Mouse (Mus musculus): ENCODE measurements around the gene Znfx1. TPM values are rescaled to one million over a fixed set of nuclear protein-coding genes. Genes with fewer than 3 reads are reported as not detected.

Gene Znfx1
- polyA plus RNA-seq, 2 experiments, result 7.8 to 10.6 TPM

DNA sequence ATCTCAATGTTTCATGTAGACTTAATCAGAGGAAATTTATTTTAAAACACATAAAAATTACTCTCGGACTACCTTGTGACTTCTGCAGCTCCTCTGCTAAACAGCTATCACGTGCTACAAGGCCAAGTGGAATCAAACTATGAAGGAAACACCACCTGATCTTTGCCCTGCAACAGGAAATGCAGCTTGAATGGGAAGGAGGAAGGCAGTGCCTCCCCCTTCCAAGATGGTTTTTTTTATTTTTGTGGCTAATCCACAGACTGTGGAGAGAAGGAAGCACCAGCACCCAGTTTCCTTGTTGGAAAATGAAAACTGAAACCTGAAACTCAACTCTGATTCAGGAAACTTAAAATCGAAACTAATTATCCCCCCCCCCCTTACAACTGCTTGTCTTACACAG is 4.6 kb downstream of the Znfx1 start:
- TF ChIP-seq POLR2A (IDR thresholded peaks at IDR 0.05; ENCODE audit: borderline replicate concordance, extremely low read depth, insufficient read depth, insufficient read length), result no peak
- Histone ChIP-seq H3K4me1 (ENCODE audit: control insufficient read depth, insufficient read depth, low read length) (peaks cover 9% of the 10 kb centered on the region), H3K4me2 (replicated peaks; ENCODE audit: low read depth, low read length, severe bottlenecking) (no peak overlapping the region), H3K27ac (replicated peaks; ENCODE audit: low read depth, low read length) (no peak overlapping the region), H3K9me3 (ENCODE audit: control insufficient read depth, low read length) (no peaks in the 10 kb centered on the region), H3K4me3 (replicated peaks; ENCODE audit: low read length) (no peak overlapping the region), H3K36me3 (ENCODE audit: control insufficient read depth, insufficient read depth, low read length) (peaks cover 49% of the 10 kb centered on the region), H3K9ac (ENCODE audit: low read depth, low read length, severe bottlenecking) (no peak overlapping the region), H3K27me3 (ENCODE audit: control insufficient read depth, insufficient read depth, low read length) (no peaks in the 10 kb centered on the region)
- DNase-seq (ENCODE audit: low spot score) (no peak), ATAC-seq (ENCODE audit: low FRiP score, low read depth) (no peak)
- 55% methylated on average over 3 of the region's 3 CpGs for WGBS

DNA sequence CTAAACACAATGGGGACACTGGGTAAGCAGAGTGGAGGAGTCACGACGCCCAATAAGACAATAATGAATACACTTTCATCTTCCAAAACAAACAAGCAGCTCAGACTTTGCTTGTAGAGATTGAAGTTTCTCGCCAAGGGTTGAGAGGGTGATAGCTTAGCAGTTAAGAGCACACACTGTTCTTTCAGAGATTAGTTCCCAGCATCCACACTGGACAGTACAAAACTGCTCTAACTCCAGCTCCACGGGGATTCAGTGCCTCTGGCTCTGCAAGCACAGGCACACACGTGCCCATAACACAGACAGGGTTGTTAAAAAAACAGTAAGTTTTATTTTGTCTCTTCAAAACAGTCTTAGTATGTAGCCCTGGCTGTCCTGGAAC is 5.9 kb downstream of the Znfx1 start:
- Histone ChIP-seq H3K4me3 (replicated peaks; ENCODE audit: low read length) (no peak overlapping the region), H3K27me3 (ENCODE audit: control insufficient read depth, insufficient read depth, low read length) (no peaks in the 10 kb centered on the region), H3K4me1 (ENCODE audit: control insufficient read depth, insufficient read depth, low read length) (peaks cover 9% of the 10 kb centered on the region), H3K4me2 (replicated peaks; ENCODE audit: low read depth, low read length, severe bottlenecking) (no peak overlapping the region), H3K36me3 (ENCODE audit: control insufficient read depth, insufficient read depth, low read length) (peaks cover 58% of the 10 kb centered on the region), H3K27ac (replicated peaks; ENCODE audit: low read depth, low read length) (no peak overlapping the region), H3K9me3 (ENCODE audit: control insufficient read depth, low read length) (no peaks in the 10 kb centered on the region), H3K9ac (ENCODE audit: low read depth, low read length, severe bottlenecking) (no peak overlapping the region)
- WGBS, result 87% methylated on average over 5 of the region's 5 CpGs
- ATAC-seq (ENCODE audit: low FRiP score, low read depth), result no peak
- TF ChIP-seq POLR2A (IDR thresholded peaks at IDR 0.05; ENCODE audit: borderline replicate concordance, extremely low read depth, insufficient read depth, insufficient read length), result no peak
- no peak for DNase-seq (ENCODE audit: low spot score)

DNA sequence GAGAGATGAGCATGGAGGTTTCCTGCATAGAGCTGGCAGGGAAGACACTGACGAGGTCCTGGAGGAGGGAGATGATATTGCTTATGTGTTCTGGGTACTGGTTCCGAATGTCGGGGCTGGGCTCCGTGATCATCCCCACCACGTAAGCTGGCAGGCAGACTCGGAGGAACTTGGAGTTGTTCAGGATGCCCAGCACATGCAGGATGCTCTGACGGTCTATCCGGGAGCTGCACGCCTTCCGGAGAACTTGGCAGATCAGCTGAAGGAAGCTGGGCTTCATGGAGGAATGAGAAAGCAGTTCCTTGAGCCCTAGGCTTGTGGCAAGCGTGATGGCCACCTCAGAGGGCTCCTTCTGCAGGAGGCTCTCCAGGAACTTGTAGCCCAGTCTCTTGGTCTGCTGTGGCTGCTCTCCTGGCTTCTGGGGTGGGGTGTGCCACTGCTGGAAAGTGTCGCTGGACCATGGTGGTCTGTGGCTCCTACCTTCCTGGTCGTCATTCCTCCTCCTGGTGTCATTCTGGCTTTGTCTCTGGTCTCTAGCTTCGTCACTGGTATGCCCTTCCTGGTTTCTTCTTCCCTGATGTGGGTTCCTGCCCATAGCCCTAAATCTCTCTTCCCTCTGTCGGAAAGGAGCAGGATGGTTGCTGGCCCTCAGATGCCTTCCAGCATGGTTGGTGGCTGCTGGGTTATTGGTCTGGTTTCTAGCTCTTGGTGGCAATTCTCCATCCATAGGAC is 6.4 kb downstream of the Znfx1 start:
- Histone ChIP-seq H3K9ac (ENCODE audit: low read depth, low read length, severe bottlenecking) (no peak overlapping the region), H3K4me2 (replicated peaks; ENCODE audit: low read depth, low read length, severe bottlenecking) (no peak overlapping the region), H3K27ac (replicated peaks; ENCODE audit: low read depth, low read length) (no peak overlapping the region), H3K4me3 (replicated peaks; ENCODE audit: low read length) (no peak overlapping the region), H3K27me3 (ENCODE audit: control insufficient read depth, insufficient read depth, low read length) (no peaks in the 10 kb centered on the region), H3K4me1 (ENCODE audit: control insufficient read depth, insufficient read depth, low read length) (peaks cover 3% of the 10 kb centered on the region), H3K36me3 (ENCODE audit: control insufficient read depth, insufficient read depth, low read length) (peaks cover 61% of the 10 kb centered on the region), H3K9me3 (ENCODE audit: control insufficient read depth, low read length) (no peaks in the 10 kb centered on the region)
- DNase-seq (ENCODE audit: low spot score) (no peak), ATAC-seq (ENCODE audit: low FRiP score, low read depth) (no peak)
- 94% methylated on average over 15 of the region's 15 CpGs for WGBS
- no peak for TF ChIP-seq POLR2A (IDR thresholded peaks at IDR 0.05; ENCODE audit: borderline replicate concordance, extremely low read depth, insufficient read depth, insufficient read length)

DNA sequence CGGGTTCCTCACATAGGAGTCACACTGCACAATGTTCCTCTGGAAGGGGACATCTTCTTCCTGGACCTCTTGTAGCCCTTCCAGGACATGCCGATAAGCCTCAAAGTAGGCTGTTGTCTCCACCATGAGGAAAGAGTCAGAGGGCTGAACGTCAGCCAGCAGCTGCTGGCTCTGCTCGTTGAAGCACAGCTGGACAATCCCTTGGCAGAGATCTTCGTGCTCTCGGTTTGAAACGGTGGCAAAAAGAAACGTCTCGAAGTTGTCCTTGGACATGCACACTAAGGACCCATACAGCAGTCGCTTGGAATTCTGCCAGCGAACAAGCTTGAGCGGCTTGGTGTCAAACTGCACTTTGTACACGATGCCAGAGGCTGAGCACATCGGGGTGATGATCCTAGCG is 7.4 kb downstream of the Znfx1 start:
- DNase-seq (ENCODE audit: low spot score), result no peak
- no peak for ATAC-seq (ENCODE audit: low FRiP score, low read depth)
- no peaks in the 10 kb centered on the region for H3K27me3 ChIP-seq (ENCODE audit: control insufficient read depth, insufficient read depth, low read length)
- H3K36me3 ChIP-seq (ENCODE audit: control insufficient read depth, insufficient read depth, low read length), result peaks cover 61% of the 10 kb centered on the region
- no peak overlapping the region for H3K9ac ChIP-seq (ENCODE audit: low read depth, low read length, severe bottlenecking)
- no peak for TF ChIP-seq POLR2A (IDR thresholded peaks at IDR 0.05; ENCODE audit: borderline replicate concordance, extremely low read depth, insufficient read depth, insufficient read length)
- 92% methylated on average over 15 of the region's 15 CpGs for WGBS
- H3K4me1 ChIP-seq (ENCODE audit: control insufficient read depth, insufficient read depth, low read length), result no peaks in the 10 kb centered on the region; the same call in 1 of the 2 replicates
- no peak overlapping the region for H3K4me2 ChIP-seq (replicated peaks; ENCODE audit: low read depth, low read length, severe bottlenecking)
- no peak overlapping the region for H3K4me3 ChIP-seq (replicated peaks; ENCODE audit: low read length)
- no peaks in the 10 kb centered on the region for H3K9me3 ChIP-seq (ENCODE audit: control insufficient read depth, low read length)
- H3K27ac ChIP-seq (replicated peaks; ENCODE audit: low read depth, low read length), result no peak overlapping the region

DNA sequence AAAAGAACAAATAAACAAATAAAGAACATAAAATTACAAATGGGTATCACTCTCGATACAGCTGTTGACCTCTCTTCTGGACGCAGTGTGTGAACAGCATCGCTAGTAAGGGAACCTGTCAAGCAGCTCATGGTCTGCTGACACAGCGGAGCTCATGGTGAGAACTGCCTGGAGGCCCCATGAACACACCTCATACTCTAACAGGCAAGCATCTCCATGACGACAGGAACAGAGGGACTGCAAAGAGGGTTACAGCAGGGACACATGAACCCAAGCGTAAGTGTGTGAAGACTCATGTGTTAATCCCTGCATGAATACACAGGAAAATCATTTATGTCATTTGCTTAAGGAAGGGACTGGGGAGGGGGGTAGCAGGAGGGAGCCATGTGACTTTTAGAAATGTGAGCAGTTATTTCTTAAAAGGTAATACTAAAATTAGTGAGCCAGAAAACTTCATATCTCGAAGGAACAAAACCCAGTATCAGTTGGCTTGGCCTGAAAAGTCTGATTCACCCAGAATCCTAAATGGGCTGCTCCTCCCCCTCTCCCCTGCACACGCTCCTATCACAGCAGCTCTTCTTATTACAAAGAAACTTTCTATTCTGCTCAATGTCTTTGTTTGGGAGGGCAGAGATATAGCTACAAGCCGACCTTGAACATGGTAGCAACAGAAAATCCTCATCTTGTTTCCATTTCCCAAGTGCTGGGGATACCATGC is 9.5 kb downstream of the Znfx1 start:
- no peak; the same call in 1 of the 2 replicates for ATAC-seq (ENCODE audit: low FRiP score, low read depth)
- no peaks in the 10 kb centered on the region for H3K27me3 ChIP-seq (ENCODE audit: control insufficient read depth, insufficient read depth, low read length)
- 82% methylated on average over 9 of the region's 9 CpGs for WGBS

More for the DNA sequence above, 9.5 kb downstream of the Znfx1 start:
- no peak overlapping the region for H3K27ac ChIP-seq (replicated peaks; ENCODE audit: low read depth, low read length)
- no peak overlapping the region for H3K9ac ChIP-seq (ENCODE audit: low read depth, low read length, severe bottlenecking)
- H3K4me3 ChIP-seq (replicated peaks; ENCODE audit: low read length), result no peak overlapping the region
- TF ChIP-seq POLR2A (IDR thresholded peaks at IDR 0.05; ENCODE audit: borderline replicate concordance, extremely low read depth, insufficient read depth, insufficient read length), result no peak
- H3K36me3 ChIP-seq (ENCODE audit: control insufficient read depth, insufficient read depth, low read length), result peaks cover 74% of the 10 kb centered on the region
- no peaks in the 10 kb centered on the region for H3K4me1 ChIP-seq (ENCODE audit: control insufficient read depth, insufficient read depth, low read length)
- DNase-seq (ENCODE audit: low spot score), result no peak
- no peaks in the 10 kb centered on the region for H3K9me3 ChIP-seq (ENCODE audit: control insufficient read depth, low read length)
- no peak overlapping the region for H3K4me2 ChIP-seq (replicated peaks; ENCODE audit: low read depth, low read length, severe bottlenecking)

Data from limb, embryonic 14.5 days (tissue).